Mouse (Mus musculus) heart, embryonic 13.5 days (tissue): ENCODE results near the gene Lgals3bp. TPM values are rescaled to one million over a fixed set of nuclear protein-coding genes. Genes with fewer than 3 reads are reported as not detected.

Source experiments
- ATAC-seq: fragments of 200-750 bp; cut with Nextera tagmentation; 2 replicates; pipeline ENCODE4 v1.8.0; 2017; ENCODE audit warnings: moderate TSS enrichment; ENCODE audit not compliant: insufficient number of reproducible peaks, low FRiP score, low TSS enrichment; ENCODE audit errors: extremely low read depth
- H3K27ac ChIP-seq: fragments of 300-500 bp; sonication (generic); replicated peaks from 2 replicates; pipeline ENCODE4 v1.5.1; 2015; ENCODE audit warnings: moderate library complexity, mild to moderate bottlenecking, inconsistent platforms
- H3K27me3 ChIP-seq: fragments of 300-500 bp; sonication (generic); replicated peaks from 2 replicates; pipeline ENCODE4 v1.6.1; 2015; ENCODE audit warnings: mild to moderate bottlenecking, inconsistent platforms
- H3K36me3 ChIP-seq: fragments of 300-500 bp; sonication (generic); 2 replicates; pipeline ENCODE4 v1.6.1; 2015; ENCODE audit warnings: mild to moderate bottlenecking, inconsistent platforms
- H3K4me1 ChIP-seq: fragments of 300-500 bp; sonication (generic); 2 replicates; pipeline ENCODE4 v1.6.1; 2015; ENCODE audit warnings: inconsistent platforms
- H3K4me2 ChIP-seq: fragments of 300-500 bp; sonication (generic); 2 replicates; pipeline ENCODE4 v1.6.1; 2015; ENCODE audit warnings: inconsistent platforms, mild to moderate bottlenecking, moderate library complexity
- H3K4me3 ChIP-seq: fragments of 300-500 bp; sonication (generic); 2 replicates; pipeline ENCODE4 v1.5.1; 2015; ENCODE audit warnings: moderate library complexity, mild to moderate bottlenecking, inconsistent platforms
- H3K9ac ChIP-seq: fragments of 300-500 bp; sonication (generic); 2 replicates; pipeline ENCODE4 v1.6.1; 2015; ENCODE audit warnings: inconsistent platforms, mild to moderate bottlenecking, moderate library complexity
- H3K9me3 ChIP-seq: fragments of 300-500 bp; sonication (generic); 2 replicates; pipeline ENCODE4 v1.6.1; 2016; ENCODE audit warnings: inconsistent platforms
- WGBS: fragments of 180-500 bp; shearing (Covaris S2); methylation state at CpG from one replicate; pipeline ENCODE4 v1.1.7; 2015; ENCODE audit warnings: mixed read lengths; 5-methylcytosine and 5-hydroxymethylcytosine counted together
- polyA plus RNA-seq: library from polyadenylated mRNA; unstranded; fragments of >200 nt; fragmentation: Nextera tagmentation; extraction: Ambion mirVana; gene quantifications from 2 replicates; pipeline ENCODE4 v1.2.1, GENCODE M21; 2015

Lgals3bp gene
- polyA plus RNA-seq, 1 experiment from 2014 or later, result 7.3 TPM

GRCm38 (mm10) chr11:118343629-118344028 lies 58.3 kb downstream of the Lgals3bp start:
- ATAC-seq, result no peak
- WGBS, result 70% methylated on average over 2 of the region's 2 CpGs
- H3K4me2 ChIP-seq, result no peak overlapping the region
- no peaks in the 10 kb centered on the region for H3K27me3 ChIP-seq
- H3K4me1 ChIP-seq, result peaks cover 68% of the 10 kb centered on the region
- no peak overlapping the region for H3K4me3 ChIP-seq
- no peaks in the 10 kb centered on the region for H3K9me3 ChIP-seq
- H3K27ac ChIP-seq, result no peak overlapping the region
- H3K9ac ChIP-seq, result no peak overlapping the region
- H3K36me3 ChIP-seq, result peaks cover 6% of the 10 kb centered on the region

Other genes starting within 250 kb of the Lgals3bp start
- gene Cyth1, start 153.5 kb downstream of the Lgals3bp start, polyA plus RNA-seq, result 14.9 and 15.9 TPM in 2 replicates
- gene Usp36, start 111.8 kb downstream of the Lgals3bp start, polyA plus RNA-seq, result 12.8 and 13.4 TPM in 2 replicates
- 0.15 and 0.27 TPM in 2 replicates for gene Cep295nl, start 59.6 kb downstream of the Lgals3bp start, polyA plus RNA-seq
- 61.0 and 63.6 TPM in 2 replicates for gene Timp2, start 46.4 kb downstream of the Lgals3bp start, polyA plus RNA-seq
- gene Cant1, start 17.0 kb upstream of the Lgals3bp start, polyA plus RNA-seq, result 18.9 and 19.1 TPM in 2 replicates
- gene C1qtnf1, start 26.1 kb upstream of the Lgals3bp start, polyA plus RNA-seq, result 5.5 and 7.1 TPM in 2 replicates
- gene Engase, start 74.7 kb upstream of the Lgals3bp start, polyA plus RNA-seq, result 4.4 and 5.0 TPM in 2 replicates